Mouse (Mus musculus): ENCODE results near the gene Olfr406. TPM values are rescaled to one million over a fixed set of nuclear protein-coding genes. Genes with fewer than 3 reads are reported as not detected.
A peak's percentile ranks its signal among the peaks of the same experiment; 100 is the strongest.

The Olfr406 gene
- total RNA-seq (2021) = not detected in 2 replicates
- long read RNA-seq = 0 reads

DNA sequence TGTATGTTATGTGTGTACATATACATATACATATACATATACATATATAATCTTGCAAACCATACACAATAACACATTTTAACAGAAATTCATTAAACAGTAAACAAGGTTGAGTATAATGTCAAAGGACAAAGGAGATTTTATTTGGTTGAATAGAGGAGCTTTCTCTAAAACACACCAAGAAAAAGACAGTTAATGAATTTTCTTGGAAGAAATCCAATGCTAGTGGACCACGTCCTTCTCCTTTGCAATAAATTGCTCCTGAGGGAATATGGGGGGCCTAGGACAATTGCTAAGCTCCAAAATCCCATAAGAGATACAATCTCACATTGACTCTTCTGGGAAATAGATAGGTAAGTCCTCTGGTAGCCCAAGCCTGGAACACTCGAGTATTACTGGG is at the start of gene Olfr406:
Gene Olfr406 (plus strand): TSS at position 301 of the 400 bp plus-strand sequence.
- DNase-seq = no peak

DNA sequence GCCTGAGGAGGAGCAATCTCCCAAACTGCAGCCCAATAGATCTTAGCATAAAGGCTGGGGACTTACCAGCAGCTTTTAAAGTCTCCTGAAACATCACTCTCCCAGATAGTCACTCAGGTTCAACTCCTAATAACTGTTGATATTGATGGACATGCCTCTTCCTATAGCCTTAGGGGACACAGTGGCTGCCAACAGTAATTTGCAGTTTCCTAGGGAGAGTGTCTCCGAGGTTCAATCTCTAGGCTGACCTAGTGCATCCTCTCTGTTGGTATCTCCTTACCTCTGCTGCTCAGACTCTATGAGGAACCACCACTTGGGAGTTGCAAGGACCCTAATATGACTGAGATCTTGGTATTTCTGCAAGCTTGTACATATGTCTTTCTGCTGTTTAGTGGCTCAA is 48.3 kb upstream of the Olfr406 start, which contains the start of gene Olfr43:
Gene Olfr43 (minus strand): TSS at position 101 of the 400 bp plus-strand sequence.
- DNase-seq = no peak

DNA sequence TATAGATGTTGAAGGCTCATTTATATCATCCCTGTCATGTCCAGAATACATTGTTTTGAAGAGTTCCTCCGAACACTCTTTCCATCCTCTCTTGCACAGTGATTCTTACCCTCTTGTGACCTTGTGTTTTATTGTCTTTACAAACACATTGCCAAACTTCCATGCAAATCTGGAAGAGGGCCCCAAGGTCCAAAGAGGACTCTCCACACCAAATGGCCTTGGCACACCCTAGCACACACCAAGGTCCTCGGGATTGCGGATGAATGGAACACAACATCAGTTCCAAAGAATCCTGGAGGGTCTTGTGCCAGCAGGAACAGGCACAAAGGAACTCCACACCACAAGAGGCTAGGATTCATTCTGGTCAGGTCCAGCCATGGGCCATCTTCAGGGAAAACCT is 18.4 kb upstream of the Olfr406 start:
- peak; percentile 7 for DNase-seq

DNA sequence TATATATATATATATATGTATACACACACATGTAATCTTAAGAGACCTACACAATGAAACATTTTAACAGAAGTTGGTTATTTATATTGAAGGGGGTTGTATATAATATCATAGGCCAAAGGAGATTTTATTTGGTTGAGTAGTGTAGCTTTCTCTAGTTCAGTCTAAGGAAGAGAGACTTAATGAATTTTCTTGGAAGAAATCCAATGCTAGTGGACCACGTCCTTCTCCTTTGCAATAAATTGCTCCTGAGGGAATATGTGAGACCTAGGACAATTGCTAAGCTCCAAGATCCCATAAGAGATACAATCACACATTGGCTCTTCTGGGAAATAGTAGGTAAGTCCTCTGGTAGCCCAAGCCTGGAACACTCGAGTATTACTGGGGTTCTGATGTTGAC is 23.8 kb downstream of the Olfr406 start, which contains the start of gene Olfr59:
Gene Olfr59 (plus strand): TSS at position 301 of the 400 bp plus-strand sequence.
- no peak for DNase-seq

DNA sequence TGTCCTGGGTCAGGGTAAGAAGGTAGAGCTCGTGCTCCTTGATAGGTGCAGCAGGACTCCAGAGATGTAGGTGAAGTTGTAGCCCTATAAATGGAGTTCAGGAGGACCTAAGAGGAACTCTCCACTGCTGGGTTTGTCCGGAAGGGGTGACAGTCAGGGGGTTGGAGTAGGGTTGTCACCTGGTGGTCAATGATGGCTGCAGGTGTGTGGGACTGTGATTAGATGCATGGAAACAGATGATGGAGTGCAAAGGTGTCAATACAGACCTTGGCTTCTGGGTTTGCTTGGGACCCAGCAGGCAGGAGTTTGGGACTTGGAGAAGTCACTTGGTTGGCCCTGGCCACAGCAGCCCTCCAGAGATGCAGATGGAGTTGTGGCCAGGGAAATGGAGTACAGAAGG is 27.6 kb downstream of the Olfr406 start:
- no peak for DNase-seq

Other genes with a start within 250 kb of the Olfr406 start
- gene Olfr139, start 203.3 kb upstream of the Olfr406 start, total RNA-seq (2021) = not detected in 2 replicates
- gene Olfr399, start 203.2 kb upstream of the Olfr406 start, total RNA-seq (2021) = not detected in 2 replicates
- not detected in 2 replicates for gene Zfp616, start 189.9 kb upstream of the Olfr406 start, total RNA-seq (2021)
- gene Olfr401, start 146.1 kb upstream of the Olfr406 start, total RNA-seq (2021) = not detected in 2 replicates
- gene Olfr402, start 106.3 kb upstream of the Olfr406 start, total RNA-seq (2021) = not detected in 2 replicates
- gene Olfr403, start 73.6 kb upstream of the Olfr406 start, total RNA-seq (2021) = not detected in 2 replicates
- not detected in 2 replicates for gene Olfr43, start 48.4 kb upstream of the Olfr406 start, total RNA-seq (2021)
- not detected in 2 replicates for gene Olfr59, start 23.9 kb downstream of the Olfr406 start, total RNA-seq (2021)
- gene Olfr410, start 78.2 kb downstream of the Olfr406 start, total RNA-seq (2021) = not detected in 2 replicates
- not detected in 2 replicates for gene Olfr411, start 92.8 kb downstream of the Olfr406 start, total RNA-seq (2021)
- gene Olfr412, start 102.3 kb downstream of the Olfr406 start, total RNA-seq (2021) = not detected in 2 replicates

All from adrenal gland, postnatal 25 days (tissue).